Mouse (Mus musculus) midbrain, postnatal 0 days (tissue): ENCODE measurements around the gene Syne1. TPM values are rescaled to one million over a fixed set of nuclear protein-coding genes. Genes with fewer than 3 reads are reported as not detected.

ENCODE experiments used
- ATAC-seq: fragments of 200-750 bp; cut with Nextera tagmentation; 2 replicates; pipeline ENCODE4 v1.8.0; 2017; ENCODE audit warnings: moderate number of reproducible peaks, mild to moderate bottlenecking, moderate TSS enrichment, moderate library complexity; ENCODE audit not compliant: low FRiP score
- DNase-seq: peaks from one replicate; pipeline ENCODE4 v3.0.0-alpha.2; 2015; ENCODE audit warnings: low spot score
- H3K27ac ChIP-seq: fragments of 300-500 bp; sonication (generic); 2 replicates; pipeline ENCODE4 v1.5.1; 2014; ENCODE audit warnings: low read depth, mild to moderate bottlenecking, low read length, mixed read lengths
- H3K27me3 ChIP-seq: fragments of 300-500 bp; sonication (generic); 2 replicates; pipeline ENCODE4 v1.6.1; 2014; ENCODE audit warnings: low read length, control low read depth, mixed read lengths; ENCODE audit not compliant: insufficient read depth
- H3K36me3 ChIP-seq: fragments of 300-500 bp; sonication (generic); 2 replicates; pipeline ENCODE4 v1.6.1; 2014; ENCODE audit warnings: low read length, control low read depth, mixed read lengths; ENCODE audit not compliant: insufficient read depth
- H3K4me1 ChIP-seq: fragments of 300-500 bp; sonication (generic); 2 replicates; pipeline ENCODE4 v1.6.1; 2014; ENCODE audit warnings: mild to moderate bottlenecking, control low read depth, antibody characterized with exemption, low read length, mixed read lengths; ENCODE audit not compliant: insufficient read depth
- H3K4me2 ChIP-seq: fragments of 300-500 bp; sonication (generic); 2 replicates; pipeline ENCODE4 v1.6.1; 2014; ENCODE audit warnings: low read depth, mild to moderate bottlenecking, low read length, mixed read lengths; ENCODE audit not compliant: poor library complexity, severe bottlenecking
- H3K4me3 ChIP-seq: fragments of 300-500 bp; sonication (generic); 2 replicates; pipeline ENCODE4 v1.5.1; 2014; ENCODE audit warnings: low read depth, mild to moderate bottlenecking, low read length, moderate library complexity
- H3K9ac ChIP-seq: fragments of 300-500 bp; sonication (generic); replicated peaks from 2 replicates; pipeline ENCODE4 v1.6.1; 2014; ENCODE audit warnings: mild to moderate bottlenecking, low read length, moderate library complexity, mixed read lengths; ENCODE audit not compliant: poor library complexity, severe bottlenecking
- H3K9me3 ChIP-seq: fragments of 300-500 bp; sonication (generic); 2 replicates; pipeline ENCODE4 v1.6.1; 2016; ENCODE audit warnings: low read length, control low read depth
- CTCF ChIP-seq: IDR thresholded peaks from 2 replicates; pipeline ENCODE4 v1.5.1; 2016; ENCODE audit warnings: antibody characterized with exemption, mild to moderate bottlenecking
- WGBS: fragments of 180-500 bp; shearing (Covaris S2); extraction: QIAGEN DNeasy Blood & Tissue Kit; methylation state at CpG from one replicate; pipeline ENCODE4 v1.1.7; 2014; 5-methylcytosine and 5-hydroxymethylcytosine counted together
- polyA plus RNA-seq: library from polyadenylated mRNA; unstranded; fragments of >200 nt; fragmentation: Nextera tagmentation; extraction: Ambion mirVana; gene quantifications from 2 replicates; pipeline ENCODE4 v1.2.1, GENCODE M21; 2015
- total RNA-seq: library from RNA; depleted of rRNA; stranded (reverse); fragments of >200 nt; gene quantifications from 2 replicates; pipeline ENCODE4 v1.2.3, GENCODE M21; 2014

Gene Syne1
- total and polyA plus RNA-seq, 2 experiments from 2014 or later, result 18.6 to 99.3 TPM

GRCm38 (mm10) chr10:5089133-5089532, 462.1 kb downstream of the Syne1 start:
- TF ChIP-seq CTCF, result no peak
- Histone ChIP-seq H3K4me1 (no peaks in the 10 kb centered on the region), H3K9me3 (no peaks in the 10 kb centered on the region), H3K36me3 (peaks cover 3% of the 10 kb centered on the region; the same call in 1 of the 2 replicates), H3K4me2 (no peak overlapping the region), H3K9ac (no peak overlapping the region), H3K27ac (no peak overlapping the region), H3K4me3 (no peak overlapping the region), H3K27me3 (no peaks in the 10 kb centered on the region)
- ATAC-seq (no peak), DNase-seq (no peak)
- 86% methylated on average over 4 of the region's 4 CpGs for WGBS

- Histone ChIP-seq H3K9ac (no peak overlapping the region), H3K4me1 (no peaks in the 10 kb centered on the region), H3K27me3 (no peaks in the 10 kb centered on the region), H3K27ac (no peak overlapping the region), H3K36me3 (peaks cover 3% of the 10 kb centered on the region; the same call in 1 of the 2 replicates), H3K4me2 (no peak overlapping the region), H3K4me3 (no peak overlapping the region), H3K9me3 (no peaks in the 10 kb centered on the region)
- DNase-seq (no peak), ATAC-seq (no peak)
- no peak for TF ChIP-seq CTCF
- 81% methylated on average over 7 of the region's 7 CpGs for WGBS
Observed at GRCm38 (mm10) chr10:5087336-5087735, 463.9 kb downstream of the Syne1 start.

DNA sequence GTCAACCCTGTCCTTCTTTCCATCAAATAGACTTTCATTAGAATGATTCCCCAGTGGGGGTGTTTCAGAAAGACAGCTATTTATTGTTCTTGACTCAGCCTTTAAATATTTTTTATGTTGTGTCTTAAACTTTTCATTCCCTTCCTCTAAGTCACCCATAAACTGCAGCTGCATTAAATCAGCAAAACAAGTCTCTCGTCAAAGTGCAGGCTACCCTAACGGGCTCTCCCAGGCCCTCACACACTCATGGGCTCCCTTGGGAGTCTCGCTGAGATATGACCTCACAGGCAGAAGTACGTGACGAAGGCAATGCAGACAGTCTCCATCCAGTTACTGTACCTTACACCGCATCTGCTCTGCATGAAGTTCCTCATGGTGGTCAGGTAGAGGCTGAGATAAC, 465.0 kb downstream of the Syne1 start:
- no peak for DNase-seq
- H3K9me3 ChIP-seq, result no peaks in the 10 kb centered on the region
- H3K4me3 ChIP-seq, result no peak overlapping the region
- H3K27ac ChIP-seq, result no peak overlapping the region
- 88% methylated on average over 6 of the region's 6 CpGs for WGBS
- no peak for TF ChIP-seq CTCF
- H3K27me3 ChIP-seq, result no peaks in the 10 kb centered on the region
- ATAC-seq, result no peak
- H3K9ac ChIP-seq, result no peak overlapping the region
- no peak overlapping the region for H3K4me2 ChIP-seq
- H3K4me1 ChIP-seq, result no peaks in the 10 kb centered on the region
- peaks cover 3% of the 10 kb centered on the region; the same call in 1 of the 2 replicates for H3K36me3 ChIP-seq

GRCm38 (mm10) chr10:5085792-5086191, 465.5 kb downstream of the Syne1 start:
- WGBS, result 92% methylated on average over 5 of the region's 5 CpGs
- Histone ChIP-seq H3K27ac (no peak overlapping the region), H3K4me3 (no peak overlapping the region), H3K36me3 (peaks cover 3% of the 10 kb centered on the region; the same call in 1 of the 2 replicates), H3K27me3 (no peaks in the 10 kb centered on the region), H3K4me2 (no peak overlapping the region), H3K9ac (no peak overlapping the region), H3K4me1 (no peaks in the 10 kb centered on the region), H3K9me3 (no peaks in the 10 kb centered on the region)
- no peak for TF ChIP-seq CTCF
- DNase-seq (no peak), ATAC-seq (no peak)

DNA sequence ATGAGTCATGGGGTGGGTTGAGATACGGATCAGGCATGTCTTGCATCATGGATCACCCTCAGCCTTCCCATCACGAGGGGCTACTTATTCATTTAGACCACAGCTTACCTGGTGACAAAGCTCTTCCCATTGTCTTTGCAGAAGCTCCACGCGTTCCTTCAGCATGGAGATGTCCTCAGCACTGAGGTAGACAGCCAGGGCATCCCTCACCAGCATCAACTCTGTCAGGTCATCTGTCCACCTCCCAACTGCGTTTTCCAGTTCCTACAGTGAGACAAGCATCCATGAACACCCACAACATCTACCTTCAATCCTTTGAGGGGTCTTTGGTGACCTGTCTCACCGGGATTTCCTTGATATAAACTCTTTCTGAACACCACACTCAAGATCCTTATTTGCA, 467.6 kb downstream of the Syne1 start:
- Histone ChIP-seq H3K9ac (no peak overlapping the region), H3K4me2 (no peak overlapping the region), H3K27me3 (no peaks in the 10 kb centered on the region), H3K4me1 (no peaks in the 10 kb centered on the region), H3K4me3 (no peak overlapping the region), H3K9me3 (no peaks in the 10 kb centered on the region), H3K36me3 (peaks cover 3% of the 10 kb centered on the region; the same call in 1 of the 2 replicates), H3K27ac (no peak overlapping the region)
- 90% methylated on average over 6 of the region's 6 CpGs for WGBS
- no peak for DNase-seq
- no peak for TF ChIP-seq CTCF
- no peak for ATAC-seq

GRCm38 (mm10) chr10:5079945-5080468, 471.3 kb downstream of the Syne1 start:
- Histone ChIP-seq H3K36me3 (peaks cover 4% of the 10 kb centered on the region; the same call in 1 of the 2 replicates), H3K9ac (no peak overlapping the region), H3K27ac (no peak overlapping the region), H3K9me3 (no peaks in the 10 kb centered on the region), H3K4me2 (no peak overlapping the region), H3K4me1 (no peaks in the 10 kb centered on the region), H3K27me3 (no peaks in the 10 kb centered on the region), H3K4me3 (no peak overlapping the region)
- WGBS, result 74% methylated on average over 9 of the region's 9 CpGs
- ATAC-seq, result no peak
- DNase-seq, result peak; percentile 40
- no peak for TF ChIP-seq CTCF
